Mouse (Mus musculus) liver, adult 2 months (tissue): Measurements from ENCODE around the gene Tnk1. TPM values are rescaled to one million over a fixed set of nuclear protein-coding genes. Genes with fewer than 3 reads are reported as not detected.

Experiments
- DNase-seq: peaks from one replicate; pipeline ENCODE4 v3.0.0-alpha.2; 2011; ENCODE audit warnings: low read depth, low spot score; ENCODE audit errors: extremely low read depth
- H3K27ac ChIP-seq: fragments of 200-500 bp; replicated peaks from 2 replicates; pipeline ENCODE4 v1.5.1; 2012; ENCODE audit warnings: low read depth, mild to moderate bottlenecking, control low read depth, inconsistent platforms, low read length; ENCODE audit not compliant: insufficient read depth
- H3K27me3 ChIP-seq: fragments of 200-500 bp; 2 replicates; pipeline ENCODE4 v1.6.1; 2012; ENCODE audit warnings: mild to moderate bottlenecking, moderate library complexity, low read length, inconsistent platforms; ENCODE audit not compliant: control insufficient read depth, insufficient read depth
- H3K36me3 ChIP-seq: fragments of 200-500 bp; 2 replicates; pipeline ENCODE4 v1.6.1; 2012; ENCODE audit warnings: low read length, inconsistent platforms; ENCODE audit not compliant: control insufficient read depth, insufficient read depth
- H3K4me1 ChIP-seq: fragments of 200-500 bp; 2 replicates; pipeline ENCODE4 v1.6.1; 2011; ENCODE audit warnings: low read length; ENCODE audit not compliant: control insufficient read depth, insufficient read depth
- H3K4me3 ChIP-seq: fragments of 200-500 bp; 2 replicates; pipeline ENCODE4 v1.5.1; 2011; ENCODE audit warnings: low read depth, mild to moderate bottlenecking, control low read depth, low read length, moderate library complexity; ENCODE audit not compliant: insufficient read depth
- H3K79me2 ChIP-seq: fragments of 200-500 bp; 2 replicates; pipeline ENCODE4 v1.6.1; 2012; ENCODE audit warnings: inconsistent platforms, mild to moderate bottlenecking, low read length, moderate library complexity; ENCODE audit not compliant: control insufficient read depth, insufficient read depth
- H3K9ac ChIP-seq: fragments of 200-500 bp; 2 replicates; pipeline ENCODE4 v1.6.1; 2012; ENCODE audit warnings: low read depth, mild to moderate bottlenecking, control low read depth, inconsistent platforms, low read length
- CTCF ChIP-seq: fragments of 200-500 bp; IDR thresholded peaks from 2 replicates; pipeline ENCODE4 v1.5.1; 2011; ENCODE audit warnings: low read depth, low read length, control low read depth
- POLR2A ChIP-seq: fragments of 200-500 bp; IDR thresholded peaks from 2 replicates; pipeline ENCODE4 v1.6.1; 2011; ENCODE audit warnings: low read length, control low read depth; ENCODE audit not compliant: insufficient read depth; ENCODE audit errors: extremely low read depth
- WGBS: fragments of 180-500 bp; shearing (Covaris S2); methylation state at CpG from one replicate; pipeline ENCODE4 v1.1.7; 2018; 5-methylcytosine and 5-hydroxymethylcytosine counted together
- polyA plus RNA-seq: library from polyadenylated mRNA; depleted of rRNA; stranded (reverse); fragments of >200 nt; gene quantifications from 2 replicates; pipeline ENCODE4 v1.2.3, GENCODE M21; 2012
- total RNA-seq: library from RNA; depleted of rRNA; stranded (reverse); fragments of >200 nt; gene quantifications from 2 replicates; pipeline ENCODE4 v1.2.3, GENCODE M21; 2014

Tnk1 gene
- total and polyA plus RNA-seq, 2 experiments, result 0.17 to 0.18 TPM

- WGBS, result 81% methylated on average over 10 of the region's 10 CpGs
- no peak overlapping the region for H3K9ac ChIP-seq
- H3K4me1 ChIP-seq, result no peaks in the 10 kb centered on the region
Observed at GRCm38 (mm10) chr11:69854680-69855079, 3.9 kb downstream of the Tnk1 start.

GRCm38 (mm10) chr11:69853994-69854393 is 4.5 kb downstream of the Tnk1 start:
- H3K27ac ChIP-seq, result no peak overlapping the region

More at GRCm38 (mm10) chr11:69854680-69855079, 3.9 kb downstream of the Tnk1 start:
- Histone ChIP-seq H3K27ac (no peak overlapping the region), H3K4me3 (no peak overlapping the region), H3K27me3 (no peaks in the 10 kb centered on the region), H3K79me2 (no peaks in the 10 kb centered on the region), H3K36me3 (no peaks in the 10 kb centered on the region; the same call in 1 of the 2 replicates)
- TF ChIP-seq POLR2A (no peak), CTCF (no peak)
- DNase-seq, result no peak

GRCm38 (mm10) chr11:69850754-69851153 is 7.8 kb downstream of the Tnk1 start:
- no peaks in the 10 kb centered on the region for H3K79me2 ChIP-seq
- 77% methylated on average over 8 of the region's 8 CpGs for WGBS
- no peak overlapping the region for H3K27ac ChIP-seq

More at GRCm38 (mm10) chr11:69853994-69854393, 4.5 kb downstream of the Tnk1 start:
- WGBS, result 52% methylated on average over 7 of the region's 7 CpGs
- Histone ChIP-seq H3K4me1 (no peaks in the 10 kb centered on the region), H3K9ac (no peak overlapping the region), H3K79me2 (no peaks in the 10 kb centered on the region), H3K36me3 (no peaks in the 10 kb centered on the region; the same call in 1 of the 2 replicates), H3K4me3 (no peak overlapping the region), H3K27me3 (no peaks in the 10 kb centered on the region)
- peak; percentile 25 for DNase-seq
- TF ChIP-seq POLR2A, result no peak
- no peak for TF ChIP-seq CTCF

GRCm38 (mm10) chr11:69849884-69850283 is 8.6 kb downstream of the Tnk1 start:
- Histone ChIP-seq H3K4me1 (peaks cover 8% of the 10 kb centered on the region), H3K36me3 (no peaks in the 10 kb centered on the region; the same call in 1 of the 2 replicates), H3K4me3 (no peak overlapping the region), H3K27ac (no peak overlapping the region), H3K9ac (no peak overlapping the region), H3K79me2 (no peaks in the 10 kb centered on the region), H3K27me3 (no peaks in the 10 kb centered on the region)
- DNase-seq, result no peak
- whole genome bisulfite sequencing, result 87% methylated on average over 15 of the region's 15 CpGs
- TF ChIP-seq CTCF, result no peak
- TF ChIP-seq POLR2A, result no peak

More at GRCm38 (mm10) chr11:69850754-69851153, 7.8 kb downstream of the Tnk1 start:
- no peak for DNase-seq
- TF ChIP-seq CTCF, result no peak
- TF ChIP-seq POLR2A, result no peak
- Histone ChIP-seq H3K4me1 (0 out of 2 replicates have a peak, but pooled peaks cover 3% of the 10 kb centered on the region), H3K4me3 (no peak overlapping the region), H3K27me3 (no peaks in the 10 kb centered on the region), H3K36me3 (no peaks in the 10 kb centered on the region; the same call in 1 of the 2 replicates), H3K9ac (no peak overlapping the region)

- Histone ChIP-seq H3K9ac (no peak overlapping the region), H3K27me3 (no peaks in the 10 kb centered on the region), H3K4me3 (no peak overlapping the region), H3K4me1 (peaks cover 8% of the 10 kb centered on the region), H3K27ac (0 out of 2 replicates have a peak overlapping the region, but pooled peaks have one; percentile 17), H3K36me3 (no peaks in the 10 kb centered on the region; the same call in 1 of the 2 replicates), H3K79me2 (no peaks in the 10 kb centered on the region)
- 78% methylated on average over 9 of the region's 9 CpGs for WGBS
- TF ChIP-seq POLR2A (no peak), CTCF (no peak)
- no peak for DNase-seq
Observed at GRCm38 (mm10) chr11:69849128-69849527, 9.4 kb downstream of the Tnk1 start.

- H3K27ac ChIP-seq, result no peak overlapping the region
- no peak overlapping the region for H3K4me3 ChIP-seq
- H3K9ac ChIP-seq, result no peak overlapping the region
- H3K79me2 ChIP-seq, result no peaks in the 10 kb centered on the region
- no peak for DNase-seq
- H3K4me1 ChIP-seq, result peaks cover 8% of the 10 kb centered on the region
- over 99% methylated on average over 6 of the region's 6 CpGs for WGBS
- TF ChIP-seq POLR2A, result no peak
- no peak for TF ChIP-seq CTCF
- H3K27me3 ChIP-seq, result no peaks in the 10 kb centered on the region
- H3K36me3 ChIP-seq, result no peaks in the 10 kb centered on the region; the same call in 1 of the 2 replicates
Observed at GRCm38 (mm10) chr11:69848021-69848420, 10.5 kb downstream of the Tnk1 start.
